Mouse (Mus musculus) MEL (cell line): ENCODE data around the gene Hes2. TPM values are rescaled to one million over a fixed set of nuclear protein-coding genes. Genes with fewer than 3 reads are reported as not detected.
A peak's percentile ranks its signal among the peaks of the same experiment; 100 is the strongest.

ENCODE experiments used
- DNase-seq: peaks from one replicate; pipeline ENCODE4 v3.0.0; 2011; ENCODE audit warnings: low read depth, low spot score
- H3K27ac ChIP-seq: 2 replicates; pipeline ENCODE4 v1.5.1; 2012; ENCODE audit warnings: low read depth, mild to moderate bottlenecking, control low read depth, low read length, moderate library complexity; ENCODE audit not compliant: control insufficient read depth
- H3K27me3 ChIP-seq, 2 experiments: fragments of 150-350 bp in 1 of 2; sonication (generic) in 1 of 2; 2 replicates each; pipeline ENCODE4 v1.6.1; 2012; ENCODE audit warnings: low read length in 2 of 2, mild to moderate bottlenecking in 2 of 2, improper control_type of control experiment in 1 of 2, moderate library complexity in 1 of 2; ENCODE audit not compliant: insufficient read depth in 2 of 2, control insufficient read depth in 1 of 2
- H3K36me3 ChIP-seq, 2 experiments: 2 replicates each; pipeline ENCODE4 v1.6.1; 2012 to 2014; ENCODE audit warnings: low read length in 2 of 2, improper control_type of control experiment in 1 of 2, inconsistent platforms in 1 of 2, mild to moderate bottlenecking in 1 of 2; ENCODE audit not compliant: insufficient read depth in 2 of 2, control insufficient read depth in 1 of 2
- H3K4me1 ChIP-seq, 2 experiments: fragments of 150-350 bp in 1 of 2; sonication (generic) in 1 of 2; 2 replicates each; pipeline ENCODE4 v1.6.1; 2012; ENCODE audit warnings: low read length in 2 of 2, improper control_type of control experiment in 1 of 2, mild to moderate bottlenecking in 1 of 2; ENCODE audit not compliant: insufficient read depth in 2 of 2, control insufficient read depth in 1 of 2
- H3K4me3 ChIP-seq, 2 experiments: fragments of 150-350 bp in 1 of 2; sonication (generic) in 1 of 2; 2 replicates each; pipeline ENCODE4 v1.5.1; 2012; ENCODE audit warnings: low read depth in 2 of 2, low read length in 2 of 2, mild to moderate bottlenecking in 2 of 2, moderate library complexity in 2 of 2, control low read depth in 1 of 2, improper control_type of control experiment in 1 of 2; ENCODE audit not compliant: control insufficient read depth in 1 of 2, insufficient read depth in 1 of 2
- H3K79me2 ChIP-seq: 2 replicates; pipeline ENCODE4 v1.6.1; 2012; ENCODE audit warnings: mild to moderate bottlenecking, low read length, moderate library complexity; ENCODE audit not compliant: control insufficient read depth, poor library complexity, insufficient read depth
- H3K9ac ChIP-seq: 2 replicates; pipeline ENCODE4 v1.6.1; 2012; ENCODE audit warnings: low read depth, mild to moderate bottlenecking, control low read depth, low read length, moderate library complexity; ENCODE audit not compliant: control insufficient read depth, poor library complexity, severe bottlenecking
- H3K9me3 ChIP-seq: fragments of 150-350 bp; sonication (generic); replicated peaks from 2 replicates; pipeline ENCODE4 v1.6.1; 2012; ENCODE audit warnings: mild to moderate bottlenecking, low read length, improper control_type of control experiment, moderate library complexity; ENCODE audit not compliant: insufficient read depth
- CHD1 ChIP-seq: IDR thresholded peaks from 2 replicates; pipeline ENCODE4 v1.6.1; 2012; ENCODE audit warnings: low read depth, mild to moderate bottlenecking, inconsistent platforms, low read length, improper control_type of control experiment
- CTCF ChIP-seq, 3 experiments: IDR thresholded peaks in 2 of 3; conservative IDR thresholded peaks in 1 of 3; 2 replicates each; pipeline ENCODE4 v1.5.1; 2011 to 2012; ENCODE audit warnings: low read length in 3 of 3, low read depth in 2 of 3, mild to moderate bottlenecking in 2 of 3, improper control_type of control experiment in 1 of 3, inconsistent platforms in 1 of 3, mixed read lengths in 1 of 3, moderate library complexity in 1 of 3; ENCODE audit not compliant: control insufficient read depth in 1 of 3, insufficient read depth in 1 of 3, poor library complexity in 1 of 3, severe bottlenecking in 1 of 3
- GATA1 ChIP-seq: IDR thresholded peaks from 2 replicates; pipeline ENCODE4 v1.6.1; 2011; ENCODE audit warnings: low read depth, low read length, improper control_type of control experiment
- HCFC1 ChIP-seq: IDR thresholded peaks from 2 replicates; pipeline ENCODE4 v1.6.1; 2012; ENCODE audit warnings: low read depth, mild to moderate bottlenecking, inconsistent platforms, low read length, improper control_type of control experiment, moderate library complexity
- KAT2A ChIP-seq: conservative IDR thresholded peaks from 2 replicates; pipeline ENCODE4 v1.6.1; 2012; ENCODE audit warnings: low read depth, low read length, improper control_type of control experiment, inconsistent platforms
- MAFK ChIP-seq: IDR thresholded peaks from 2 replicates; pipeline ENCODE4 v1.6.1; 2011; ENCODE audit warnings: low read depth, mild to moderate bottlenecking, low read length, improper control_type of control experiment, borderline replicate concordance
- MAZ ChIP-seq: IDR thresholded peaks from 2 replicates; pipeline ENCODE4 v1.6.1; 2012; ENCODE audit warnings: low read depth, mild to moderate bottlenecking, inconsistent platforms, low read length, improper control_type of control experiment
- MXI1 ChIP-seq: IDR thresholded peaks from 2 replicates; pipeline ENCODE4 v1.6.1; 2011; ENCODE audit warnings: mild to moderate bottlenecking, low read depth, low read length, improper control_type of control experiment
- MYC ChIP-seq: IDR thresholded peaks from 2 replicates; pipeline ENCODE4 v1.6.1; 2011; ENCODE audit warnings: low read depth, mild to moderate bottlenecking, low read length, improper control_type of control experiment, moderate library complexity
- NELFE ChIP-seq: IDR thresholded peaks from 2 replicates; pipeline ENCODE4 v1.6.1; 2011; ENCODE audit warnings: low read depth, low read length, improper control_type of control experiment
- POLR2AphosphoS5 ChIP-seq: IDR thresholded peaks from 2 replicates; pipeline ENCODE4 v1.6.1; 2012; ENCODE audit warnings: low read depth, borderline replicate concordance, mild to moderate bottlenecking, inconsistent platforms, low read length, moderate library complexity, mixed read lengths
- RAD21 ChIP-seq: IDR thresholded peaks from 2 replicates; pipeline ENCODE4 v1.6.1; 2011; ENCODE audit warnings: mild to moderate bottlenecking, low read depth, low read length, improper control_type of control experiment
- RCOR1 ChIP-seq: IDR thresholded peaks from 2 replicates; pipeline ENCODE4 v1.6.1; 2012; ENCODE audit warnings: low read depth, mild to moderate bottlenecking, inconsistent platforms, low read length, improper control_type of control experiment
- SMC3 ChIP-seq: IDR thresholded peaks from 2 replicates; pipeline ENCODE4 v1.6.1; 2011; ENCODE audit warnings: low read depth, low read length, improper control_type of control experiment
- TAL1 ChIP-seq: IDR thresholded peaks from 2 replicates; pipeline ENCODE4 v1.6.1; 2012; ENCODE audit warnings: mild to moderate bottlenecking, inconsistent platforms, low read length, moderate library complexity, mixed read lengths
- TBP ChIP-seq: IDR thresholded peaks from 2 replicates; pipeline ENCODE4 v1.8.0; 2011; ENCODE audit warnings: low read depth, low read length, improper control_type of control experiment
- USF2 ChIP-seq, 2 experiments: IDR thresholded peaks; 2 replicates each; pipeline ENCODE4 v1.6.1; 2011 to 2012; ENCODE audit warnings: improper control_type of control experiment in 2 of 2, low read length in 2 of 2, borderline replicate concordance in 1 of 2, inconsistent platforms in 1 of 2, low read depth in 1 of 2, mild to moderate bottlenecking in 1 of 2; ENCODE audit not compliant: insufficient read depth in 1 of 2
- ZC3H11A ChIP-seq: IDR thresholded peaks from 2 replicates; pipeline ENCODE4 v1.6.1; 2012; ENCODE audit warnings: low read depth, mild to moderate bottlenecking, inconsistent platforms, low read length, improper control_type of control experiment
- ZKSCAN1 ChIP-seq: IDR thresholded peaks from 2 replicates; pipeline ENCODE4 v1.6.1; 2012; ENCODE audit warnings: low read depth, mild to moderate bottlenecking, inconsistent platforms, low read length, improper control_type of control experiment, moderate library complexity
- ZMIZ1 ChIP-seq: IDR thresholded peaks from 2 replicates; pipeline ENCODE4 v1.6.1; 2012; ENCODE audit warnings: low read depth, mild to moderate bottlenecking, inconsistent platforms, low read length, improper control_type of control experiment, moderate library complexity
- polyA plus RNA-seq, 2 experiments: library from polyadenylated mRNA; stranded (reverse) in 1 of 2; unstranded in 1 of 2; fragments of >175 nt in 1 of 2; fragments of >200 nt in 1 of 2; gene quantifications; 2 replicates each; pipeline versions ENCODE4 v1.2.1 to v1.2.4; 2012; ENCODE audit warnings: low replicate concordance in 2 of 2, low read depth in 1 of 2; ENCODE audit not compliant: insufficient read length in 2 of 2, insufficient read depth in 1 of 2, missing spikeins in 1 of 2
- total RNA-seq: library from RNA; depleted of rRNA; stranded (reverse); fragments of 300-350 nt; gene quantifications from 2 replicates; pipeline ENCODE4 v1.2.3, GENCODE M21; 2012

Gene Hes2
- total and polyA plus RNA-seq, 3 experiments: 0.28 TPM; not detected in 2

DNA sequence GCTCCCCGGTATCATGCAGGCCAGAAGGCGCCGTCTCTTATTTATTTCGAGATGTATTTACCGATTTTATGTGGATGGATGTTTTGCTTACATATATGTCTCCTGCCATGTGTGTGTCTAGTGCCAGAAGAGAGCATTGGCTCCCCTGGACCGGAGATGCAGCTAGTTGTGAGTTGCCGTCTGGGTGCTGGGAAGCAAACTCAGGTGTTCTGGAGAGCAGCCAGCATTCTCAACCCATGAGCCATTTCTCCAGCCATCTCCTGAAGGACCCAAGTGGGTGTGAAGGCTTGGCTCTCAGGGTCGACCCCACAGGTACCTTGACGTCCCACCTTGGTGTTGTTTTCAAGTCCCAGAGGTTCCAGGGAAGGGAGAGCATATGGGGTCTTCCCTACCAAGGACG lies 23.5 kb downstream of the Hes2 start:
- Histone ChIP-seq H3K27me3 (no peaks in the 10 kb centered on the region), H3K79me2 (peaks cover 52% of the 10 kb centered on the region), H3K4me3 (no peak overlapping the region), H3K4me1 (peaks cover 21 to 36% of the 10 kb centered on the region in 2 experiments), H3K36me3 (peaks cover 5 to 24% of the 10 kb centered on the region in 2 experiments; a peak in 3 of 4 replicates), H3K9me3 (no peaks in the 10 kb centered on the region), H3K27ac (no peak overlapping the region), H3K9ac (no peak overlapping the region)
- no peak for DNase-seq
- TF ChIP-seq POLR2AphosphoS5 (no peak), HCFC1 (no peak), MAZ (no peak), RAD21 (no peak), USF2 (IDR thresholded peaks at IDR 0.05; ENCODE audit: borderline replicate concordance in 1 of 2, insufficient read depth in 1 of 2, low read depth in 1 of 2, low read length in 2 of 2) (no peak), TAL1 (no peak), TBP (no peak), ZMIZ1 (no peak), ZKSCAN1 (no peak), RCOR1 (no peak), NELFE (no peak), MYC (no peak), KAT2A (no peak), MAFK (no peak)

DNA sequence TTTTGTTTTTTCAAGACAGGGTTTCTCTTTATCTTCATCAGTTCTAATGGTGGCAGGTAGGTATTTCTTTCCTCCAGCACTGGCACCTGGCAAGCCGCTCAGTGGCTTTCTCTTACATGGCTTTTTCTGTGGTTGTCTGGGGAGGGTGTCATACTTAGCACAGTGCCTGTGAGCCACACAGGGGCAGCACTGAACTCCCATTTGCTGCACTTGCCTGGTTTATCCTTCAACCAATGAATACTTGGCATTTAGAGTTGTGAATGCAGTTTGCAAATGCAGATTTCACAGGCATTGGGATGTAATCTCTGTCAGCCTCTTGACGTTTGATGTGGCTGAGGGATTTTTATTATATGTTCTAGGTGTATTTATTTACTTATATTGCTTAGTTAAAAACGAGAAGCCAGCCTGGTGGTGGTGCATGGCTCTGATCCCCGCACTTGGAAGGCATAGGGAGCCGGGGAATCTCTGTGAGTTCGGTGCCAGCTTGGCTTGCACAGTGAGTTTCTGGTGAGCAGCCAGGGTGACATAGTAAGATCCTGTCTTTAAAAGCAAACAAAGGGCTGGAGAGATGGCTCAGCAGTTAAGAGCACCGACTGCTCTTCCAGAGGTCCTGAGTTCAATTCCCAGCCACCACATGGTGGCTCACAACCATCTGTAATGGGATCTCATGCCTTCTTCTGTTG lies 25.8 kb downstream of the Hes2 start:
- H3K9ac ChIP-seq: no peak overlapping the region
- peaks cover 32 to 50% of the 10 kb centered on the region in 2 experiments for H3K4me1 ChIP-seq
- H3K36me3 ChIP-seq: peaks cover 5 to 41% of the 10 kb centered on the region in 2 experiments; a peak in 3 of 4 replicates
- H3K9me3 ChIP-seq: no peaks in the 10 kb centered on the region
- 0 out of 2 replicates have a peak overlapping the region, but pooled peaks have one; percentile 5 for H3K27ac ChIP-seq
- H3K27me3 ChIP-seq: no peaks in the 10 kb centered on the region
- H3K4me3 ChIP-seq: no peak overlapping the region
- TF ChIP-seq ZC3H11A (0 out of 2 replicates have a peak, but pooled peaks have one; percentile 15), MXI1 (0 out of 2 replicates have a peak, but pooled peaks have one; percentile 6), GATA1 (no peak), RAD21 (peak; percentile 18), NELFE (no peak), CHD1 (no peak), SMC3 (peak; percentile 40; the same call in 1 of the 2 replicates), CTCF (IDR thresholded peaks at IDR 0.05 in 2 of 3, conservative IDR thresholded peaks at IDR 0.05 in 1 of 3; ENCODE audit: control insufficient read depth in 1 of 3, insufficient read depth in 1 of 3, low read depth in 2 of 3, low read length in 3 of 3, poor library complexity in 1 of 3, severe bottlenecking in 1 of 3) (peak in 1 of 3 experiments; percentile 38; a peak in 3 of 6 replicates)
- peak; percentile 34 for DNase-seq
- peaks cover 43% of the 10 kb centered on the region for H3K79me2 ChIP-seq
